Mouse (Mus musculus) heart, embryonic 14.5 days (tissue): ENCODE results near the gene Dync1li1. TPM values are rescaled to one million over a fixed set of nuclear protein-coding genes. Genes with fewer than 3 reads are reported as not detected.
"Not testable (repeated sequence)": the region's sequence is repeated elsewhere in the genome, so short reads cannot be mapped to it uniquely, and the experiment has no call there.

Experiments used
- ATAC-seq: fragments of 200-750 bp; cut with Nextera tagmentation; 2 replicates; pipeline ENCODE4 v1.8.0; 2017; ENCODE audit warnings: low read depth, moderate TSS enrichment; ENCODE audit not compliant: insufficient number of reproducible peaks, insufficient read depth, low FRiP score
- H3K27ac ChIP-seq, 2 experiments: fragments of 200-500 bp in 1 of 2; fragments of 300-500 bp in 1 of 2; sonication (generic) in 1 of 2; replicated peaks in 1 of 2; 2 replicates each; pipeline ENCODE4 v1.5.1; 2012 to 2014; ENCODE audit warnings: low read depth in 2 of 2, low read length in 2 of 2, control low read depth in 1 of 2, mild to moderate bottlenecking in 1 of 2, mixed read lengths in 1 of 2; ENCODE audit not compliant: control insufficient read depth in 1 of 2, insufficient read depth in 1 of 2
- H3K27me3 ChIP-seq: fragments of 300-500 bp; sonication (generic); 2 replicates; pipeline ENCODE4 v1.6.1; 2014; ENCODE audit warnings: mild to moderate bottlenecking, low read length, control low read depth; ENCODE audit not compliant: control insufficient read depth, insufficient read depth
- H3K36me3 ChIP-seq: fragments of 300-500 bp; sonication (generic); 2 replicates; pipeline ENCODE4 v1.6.1; 2014; ENCODE audit warnings: mild to moderate bottlenecking, control low read depth, low read length, mixed read lengths; ENCODE audit not compliant: control insufficient read depth, insufficient read depth
- H3K4me1 ChIP-seq, 2 experiments: fragments of 200-500 bp in 1 of 2; fragments of 300-500 bp in 1 of 2; sonication (generic) in 1 of 2; 2 replicates each; pipeline ENCODE4 v1.6.1; 2012 to 2014; ENCODE audit warnings: low read length in 2 of 2, control low read depth in 1 of 2, mixed read lengths in 1 of 2; ENCODE audit not compliant: control insufficient read depth in 2 of 2, insufficient read depth in 2 of 2
- H3K4me2 ChIP-seq: fragments of 300-500 bp; sonication (generic); 2 replicates; pipeline ENCODE4 v1.6.1; 2014; ENCODE audit warnings: mild to moderate bottlenecking, low read length
- H3K4me3 ChIP-seq, 2 experiments: fragments of 200-500 bp in 1 of 2; fragments of 300-500 bp in 1 of 2; sonication (generic) in 1 of 2; 2 replicates each; pipeline ENCODE4 v1.5.1; 2012 to 2014; ENCODE audit warnings: low read length in 2 of 2, mild to moderate bottlenecking in 2 of 2, control low read depth in 1 of 2, low read depth in 1 of 2, moderate library complexity in 1 of 2; ENCODE audit not compliant: control insufficient read depth in 1 of 2, insufficient read depth in 1 of 2
- H3K9ac ChIP-seq: fragments of 300-500 bp; sonication (generic); 2 replicates; pipeline ENCODE4 v1.6.1; 2014; ENCODE audit warnings: mild to moderate bottlenecking, low read length
- H3K9me3 ChIP-seq: fragments of 300-500 bp; sonication (generic); 2 replicates; pipeline ENCODE4 v1.6.1; 2016; ENCODE audit warnings: low read length, control low read depth; ENCODE audit not compliant: control insufficient read depth
- WGBS: fragments of 180-500 bp; shearing (Covaris S2); extraction: QIAGEN DNeasy Blood & Tissue Kit; methylation state at CpG from one replicate; pipeline ENCODE4 v1.1.7; 2014; 5-methylcytosine and 5-hydroxymethylcytosine counted together
- polyA plus RNA-seq: library from polyadenylated mRNA; unstranded; fragments of >200 nt; fragmentation: Nextera tagmentation; extraction: Ambion mirVana; gene quantifications from 2 replicates; pipeline ENCODE4 v1.2.1, GENCODE M21; 2014

Gene Dync1li1
- 80.1 and 82.5 TPM in 2 replicates for polyA plus RNA-seq

- peaks cover 18% of the 10 kb centered on the region for H3K36me3 ChIP-seq
- peak within 1 kb of the TSS; percentile 82 to 90 for H3K4me3 ChIP-seq
- ATAC-seq = peak; percentile 96
- peak within 1 kb of the TSS; percentile 95 for H3K9ac ChIP-seq
- peak within 1 kb of the TSS; percentile 78 for H3K4me2 ChIP-seq
- H3K9me3 ChIP-seq = no peaks in the 10 kb centered on the region
- no peaks in the 10 kb centered on the region for H3K27me3 ChIP-seq
- WGBS = under 1% methylated on average over 57 of the region's 57 CpGs
- peaks cover 7 to 24% of the 10 kb centered on the region in 2 experiments for H3K4me1 ChIP-seq
- H3K27ac ChIP-seq = peak within 1 kb of the TSS; percentile 82 to 89
Observed at GRCm38 (mm10) chr9:114688252-114688952, at the start of gene Dync1li1. Gene Dync1li1 (plus strand): TSS chr9:114688790.

GRCm38 (mm10) chr9:114639186-114639748 is 49.3 kb upstream of the Dync1li1 start:
- ATAC-seq = 0 out of 2 replicates have a peak, but pooled peaks have one; percentile 2
- Histone ChIP-seq H3K9me3 (no peaks in the 10 kb centered on the region), H3K27me3 (0 out of 2 replicates have a peak, but pooled peaks cover 11% of the 10 kb centered on the region), H3K4me1 (peaks cover 2 to 8% of the 10 kb centered on the region in 2 experiments; a peak in 3 of 4 replicates), H3K4me2 (peak overlapping the region; percentile 90), H3K9ac (peak overlapping the region; percentile 90), H3K27ac (peak overlapping the region; percentile 82 to 89), H3K36me3 (no peaks in the 10 kb centered on the region), H3K4me3 (peak overlapping the region; percentile 73 to 86)
- WGBS = 13% methylated on average over 18 of the region's 18 CpGs

- H3K9me3 ChIP-seq = no peaks in the 10 kb centered on the region
- H3K4me3 ChIP-seq = peak within 1 kb of the TSS; percentile 73 to 86
- peak within 1 kb of the TSS; percentile 90 for H3K9ac ChIP-seq
- H3K27me3 ChIP-seq = peaks cover 11% of the 10 kb centered on the region; the same call in 1 of the 2 replicates
- H3K4me1 ChIP-seq = peaks cover 2 to 8% of the 10 kb centered on the region in 2 experiments; a peak in 3 of 4 replicates
- H3K36me3 ChIP-seq = no peaks in the 10 kb centered on the region
- H3K4me2 ChIP-seq = peak within 1 kb of the TSS; percentile 90
- WGBS = 4% methylated on average over 51 of the region's 51 CpGs
- peak within 1 kb of the TSS; percentile 82 to 89 for H3K27ac ChIP-seq
- peak; percentile 98 for ATAC-seq
Observed at GRCm38 (mm10) chr9:114639839-114640646, 48.5 kb upstream of the Dync1li1 start, which contains the start of gene Cnot10. Gene Cnot10 (minus strand): TSS chr9:114640184.

GRCm38 (mm10) chr9:114646556-114647505 is 41.8 kb upstream of the Dync1li1 start:
- no peak for ATAC-seq
- Histone ChIP-seq H3K9ac (no peak overlapping the region), H3K4me1 (no peaks in the 10 kb centered on the region), H3K4me2 (no peak overlapping the region), H3K9me3 (no peaks in the 10 kb centered on the region), H3K27ac (no peak overlapping the region), H3K36me3 (no peaks in the 10 kb centered on the region), H3K4me3 (no peak overlapping the region), H3K27me3 (peaks cover 11% of the 10 kb centered on the region; the same call in 1 of the 2 replicates)
- 80% methylated on average over 12 of the region's 12 CpGs for WGBS

GRCm38 (mm10) chr9:114647506-114648432 is 40.8 kb upstream of the Dync1li1 start:
- Histone ChIP-seq H3K27me3 (peaks cover 11% of the 10 kb centered on the region; the same call in 1 of the 2 replicates), H3K4me1 (no peaks in the 10 kb centered on the region), H3K9ac (no peak overlapping the region), H3K4me2 (no peak overlapping the region), H3K4me3 (no peak overlapping the region), H3K27ac (no peak overlapping the region), H3K9me3 (no peaks in the 10 kb centered on the region), H3K36me3 (no peaks in the 10 kb centered on the region)
- ATAC-seq = no peak
- WGBS = 75% methylated on average over 28 of the region's 28 CpGs

- not testable (repeated sequence) for H3K4me3 ChIP-seq, ATAC-seq, H3K36me3 ChIP-seq, H3K9ac ChIP-seq, H3K4me1 ChIP-seq, H3K9me3 ChIP-seq, H3K27me3 ChIP-seq, H3K4me2 ChIP-seq, H3K27ac ChIP-seq
- WGBS = 51% methylated on average over 8 of the region's 9 CpGs
Observed at GRCm38 (mm10) chr9:114648472-114648871, 40.1 kb upstream of the Dync1li1 start.
